Mouse (Mus musculus) heart, adult 8-10 months (tissue): ENCODE results near the gene Tmem54. TPM values are rescaled to one million over a fixed set of nuclear protein-coding genes. Genes with fewer than 3 reads are reported as not detected.

Experiments used
- DNase-seq: peaks from one replicate; pipeline ENCODE4 v3.0.0; 2022; ENCODE audit warnings: low spot score
- total RNA-seq, 4 experiments: library from RNA; stranded (reverse); gene quantifications; 2 replicates each; pipeline ENCODE4 v1.2.4; 2022

The Tmem54 gene
- total RNA-seq, 4 experiments from 2014 or later = not detected

DNA sequence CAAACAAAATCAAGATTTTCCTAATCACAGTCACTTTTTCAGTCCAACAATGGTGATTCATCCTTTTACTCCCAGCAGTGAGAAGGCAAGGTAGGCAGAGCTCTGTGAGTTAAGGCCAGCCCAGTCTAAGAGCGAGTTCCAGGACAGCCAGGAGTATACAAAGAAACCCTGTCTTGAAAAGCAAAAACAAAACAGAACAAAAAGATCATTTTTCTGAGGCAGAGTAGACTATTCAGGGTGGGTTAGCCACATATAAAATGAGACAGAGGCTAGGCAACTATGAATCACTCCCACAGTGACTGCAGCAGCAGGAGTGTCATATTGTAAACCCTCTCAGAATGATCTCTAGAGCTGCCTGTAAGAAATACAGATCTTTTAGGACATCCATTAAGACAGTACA is 44.0 kb downstream of the Tmem54 start:
- no peak for DNase-seq

DNA sequence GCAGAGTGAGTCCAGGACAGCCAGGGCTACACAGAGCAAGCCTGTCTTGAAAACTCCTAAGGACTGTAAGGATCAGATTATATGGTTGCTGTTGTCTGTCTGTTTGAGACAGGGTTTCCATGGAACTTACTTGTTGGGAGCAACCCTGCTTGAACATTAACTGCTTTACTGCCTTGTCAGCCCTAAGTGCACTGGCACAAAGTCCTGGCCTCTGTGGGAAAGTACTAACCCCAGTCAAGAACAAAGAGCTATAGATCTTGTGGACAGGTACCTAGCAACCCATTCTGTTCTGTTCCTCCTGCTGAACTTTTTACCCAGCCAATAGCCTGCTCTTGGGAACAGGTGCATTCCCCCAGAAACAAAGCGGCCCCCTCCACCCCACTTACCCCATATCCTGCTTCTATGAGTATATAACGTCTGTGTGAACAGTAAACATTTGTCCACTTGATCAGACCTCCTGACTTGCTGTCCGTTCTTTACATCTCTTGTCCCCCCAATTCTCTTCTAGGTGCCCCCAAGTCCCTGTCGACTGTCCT is 46.0 kb downstream of the Tmem54 start:
- DNase-seq = no peak

- DNase-seq = no peak
These were observed 52.2 kb downstream of the Tmem54 start for GRCm38 (mm10) chr4:129157541-129157940.

DNA sequence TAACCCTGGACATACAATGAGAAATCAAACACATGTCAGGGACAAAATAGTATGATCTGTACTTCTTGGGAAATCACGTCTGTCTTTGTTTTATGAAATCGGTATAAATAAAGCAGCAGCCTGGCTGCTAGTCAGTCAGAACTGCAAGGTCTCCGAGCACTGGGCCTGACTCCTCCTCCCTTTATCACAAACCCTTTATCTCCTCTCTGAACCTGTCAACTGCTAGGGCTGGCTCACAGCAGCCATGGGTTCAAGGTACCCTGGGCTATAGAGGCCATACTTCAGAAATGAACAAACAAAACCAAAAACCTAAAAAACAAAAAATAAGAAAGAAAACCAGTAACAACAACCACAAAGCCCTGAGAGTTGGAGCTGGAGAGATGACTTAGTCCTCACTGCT is 53.2 kb downstream of the Tmem54 start:
- DNase-seq = no peak

- DNase-seq = no peak
These were observed 55.7 kb downstream of the Tmem54 start for GRCm38 (mm10) chr4:129161076-129161475.

Other genes starting within 250 kb of the Tmem54 start
- gene Trim62, start 222.0 kb upstream of the Tmem54 start, total RNA-seq = 1 to 10 TPM in 3 of 4 experiments, under 1 TPM in 1; 0.97 to 1.1 (median 1.0) TPM
- gene Azin2, start 143.1 kb upstream of the Tmem54 start, total RNA-seq = 1 to 10 TPM; 2.5 to 5.5 (median 3.2) TPM
- gene Ak2, start 113.6 kb upstream of the Tmem54 start, total RNA-seq = 10 to 100 TPM; 58.0 to 66.2 (median 62.3) TPM
- 10 to 100 TPM; 26.0 to 30.0 (median 27.7) TPM for gene Rnf19b, start 47.3 kb upstream of the Tmem54 start, total RNA-seq
- under 1 TPM in 3 of 4 experiments, not detected in 1; 0.22 to 0.44 (median 0.33) TPM for gene Hpca, start 16.5 kb downstream of the Tmem54 start, total RNA-seq
- gene Fndc5, start 31.5 kb downstream of the Tmem54 start, total RNA-seq = 100 to 1,000 TPM; 334 to 410 (median 360) TPM
- gene S100pbp, start 84.2 kb downstream of the Tmem54 start, total RNA-seq = 10 to 100 TPM in 3 of 4 experiments, 1 to 10 TPM in 1; 8.2 to 15.2 (median 12.1) TPM
- 10 to 100 TPM; 24.9 to 35.0 (median 29.2) TPM for gene Yars, start 84.2 kb downstream of the Tmem54 start, total RNA-seq
- gene C77080, start 155.9 kb downstream of the Tmem54 start, total RNA-seq = 1 to 10 TPM; 2.8 to 4.0 (median 3.2) TPM
- gene Sync, start 182.1 kb downstream of the Tmem54 start, total RNA-seq = 10 to 100 TPM; 19.5 to 31.7 (median 25.4) TPM
- gene Rbbp4, start 229.8 kb downstream of the Tmem54 start, total RNA-seq = 10 to 100 TPM; 57.2 to 73.7 (median 65.6) TPM
- gene Zbtb8os, start 230.1 kb downstream of the Tmem54 start, total RNA-seq = 10 to 100 TPM; 20.6 to 30.7 (median 27.4) TPM